Mouse (Mus musculus): ENCODE measurements around the gene Lysmd4.
"Not testable (repeated sequence)": the region's sequence is repeated elsewhere in the genome, so short reads cannot be mapped to it uniquely, and the experiment has no call there.

Gene Lysmd4

DNA sequence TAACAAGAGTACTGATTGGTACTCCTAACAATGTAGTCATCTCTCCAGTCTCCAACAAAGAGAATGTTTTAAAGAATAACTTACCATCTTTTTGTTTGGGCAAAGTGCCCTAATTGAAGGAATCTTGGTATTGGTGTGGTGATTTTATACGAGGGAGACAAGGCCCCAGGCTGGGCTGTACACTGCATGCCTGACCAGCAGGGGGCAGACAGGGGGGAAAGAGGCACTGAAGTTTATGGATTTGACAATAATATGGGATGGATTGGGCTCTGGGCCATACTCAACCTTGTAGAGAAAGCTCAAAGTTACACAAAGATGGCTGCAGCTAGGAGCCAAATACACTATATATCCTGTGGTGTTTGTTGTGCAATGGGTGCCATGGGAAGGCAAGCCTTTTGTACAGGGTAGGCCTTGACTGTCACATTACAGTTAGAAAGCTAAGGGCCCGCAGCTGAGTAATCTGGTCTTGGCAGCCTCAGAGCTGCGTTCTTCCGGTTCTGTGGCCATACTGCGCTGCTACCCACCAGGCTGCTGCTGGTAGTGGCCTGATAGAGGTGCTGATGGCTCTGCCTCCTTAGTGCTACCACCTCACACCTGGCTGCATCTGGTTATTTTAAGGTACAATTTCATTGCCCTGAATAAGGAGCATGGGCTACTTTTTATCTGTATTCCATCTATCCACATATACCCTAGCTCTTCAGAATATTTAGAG lies 6.7 kb downstream of the Lysmd4 start:
- in situ Hi-C loops (cut with MboI; ENCODE audit: low pct_unique_long_range_greater_than_20kb in 1 of 2, low sequenced_read_pairs in 2 of 2, unreplicated experiment in 1 of 2): no loop called here

DNA sequence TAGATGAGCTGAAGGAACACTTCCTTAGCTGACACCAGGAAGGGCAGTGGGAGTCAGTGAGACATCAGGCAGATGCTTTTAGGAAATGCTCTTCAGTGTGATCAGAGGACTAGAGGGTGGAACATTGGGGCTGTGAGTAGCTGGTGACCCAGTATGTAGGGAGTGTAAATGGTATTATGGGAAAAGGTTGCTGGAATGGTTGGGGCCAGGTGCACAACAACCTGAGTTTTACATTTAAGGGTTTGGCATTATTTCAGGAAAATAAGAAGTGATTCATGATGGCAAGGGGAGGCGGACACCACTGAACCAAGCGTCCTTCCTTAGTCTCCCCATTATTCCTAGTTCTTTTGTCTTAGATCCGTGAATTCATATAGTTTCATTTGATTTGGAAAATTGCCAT lies 7.4 kb downstream of the Lysmd4 start:
- in situ Hi-C loops (cut with MboI; ENCODE audit: low pct_unique_long_range_greater_than_20kb in 1 of 2, low sequenced_read_pairs in 2 of 2, unreplicated experiment in 1 of 2): loop anchor here in 1 of 2 experiments (10.0 kb wide), 1 partner anchor 405 kb away; no protein-coding TSS in a partner anchor

DNA sequence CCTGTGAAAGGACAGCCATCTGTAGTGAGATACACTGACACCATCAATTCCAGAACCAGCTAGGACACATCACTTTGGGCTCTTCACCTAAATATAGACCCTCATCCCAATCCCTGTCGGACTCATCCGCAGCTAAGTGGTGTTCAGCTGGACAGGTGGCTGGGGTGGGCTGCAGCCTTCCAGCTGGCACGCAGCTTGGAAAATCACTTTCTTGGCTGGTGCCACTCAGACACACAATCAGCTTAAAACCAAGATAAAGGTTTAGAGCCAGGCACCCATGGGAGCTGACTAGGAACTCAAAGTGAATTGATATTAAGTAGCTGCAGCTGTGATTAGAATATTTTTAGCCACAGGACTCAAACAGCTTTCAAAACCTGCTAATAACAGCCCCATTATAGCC lies 7.9 kb downstream of the Lysmd4 start:
- in situ Hi-C loops (cut with MboI; ENCODE audit: low pct_unique_long_range_greater_than_20kb in 1 of 2, low sequenced_read_pairs in 2 of 2, unreplicated experiment in 1 of 2): loop anchor here in 1 of 2 experiments (10.0 kb wide), 1 partner anchor 405 kb away; no protein-coding TSS in a partner anchor

DNA sequence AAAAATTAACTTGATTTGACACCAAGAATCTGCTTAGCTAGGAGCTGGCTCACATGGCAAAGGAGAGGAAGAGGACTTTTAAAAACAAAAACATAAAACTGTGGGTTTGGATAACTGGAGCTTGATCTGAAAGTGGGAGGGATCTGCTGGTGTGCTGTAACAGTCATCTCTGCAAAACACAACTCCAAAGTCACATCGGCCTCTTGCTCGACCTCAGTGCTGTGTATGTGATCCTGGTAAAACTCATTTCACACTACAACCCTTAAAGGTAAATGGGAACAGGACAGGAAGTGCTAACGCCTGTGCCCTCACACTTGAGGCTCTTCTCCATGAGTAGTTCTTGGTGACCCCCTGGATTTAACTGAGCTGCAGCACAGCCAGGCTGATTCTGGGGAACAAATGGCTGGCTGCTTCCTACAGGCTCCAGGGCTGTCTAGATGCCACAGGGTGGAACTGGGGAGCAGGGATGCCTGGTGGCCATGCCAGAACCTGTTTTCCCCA lies 8.3 kb downstream of the Lysmd4 start:
- in situ Hi-C loops (cut with MboI; ENCODE audit: low pct_unique_long_range_greater_than_20kb in 1 of 2, low sequenced_read_pairs in 2 of 2, unreplicated experiment in 1 of 2): loop anchor here in 1 of 2 experiments (10.0 kb wide), 1 partner anchor 404 kb away; no protein-coding TSS in a partner anchor

DNA sequence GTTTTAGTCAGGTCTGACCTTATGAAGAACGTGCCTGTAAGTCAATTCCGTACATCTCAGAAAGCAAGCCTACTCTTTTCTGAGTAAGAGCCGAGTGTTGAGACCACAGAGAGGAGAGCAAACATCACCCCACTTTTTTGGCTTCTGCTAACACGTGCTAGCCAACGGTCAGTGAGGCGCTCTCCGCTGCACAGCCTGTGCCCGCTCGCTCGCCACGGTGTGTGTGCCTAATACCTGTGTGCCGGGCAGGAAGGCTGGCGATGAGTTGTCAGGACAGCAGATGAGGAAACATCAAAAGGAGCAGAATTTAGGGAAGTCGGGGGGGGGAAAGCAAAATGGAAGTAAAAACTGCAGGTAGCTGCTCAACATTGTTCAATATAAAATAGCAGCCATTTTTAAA lies 10.2 kb downstream of the Lysmd4 start:
- in situ Hi-C loops (cut with MboI; ENCODE audit: low pct_unique_long_range_greater_than_20kb in 1 of 2, low sequenced_read_pairs in 2 of 2, unreplicated experiment in 1 of 2): loop anchor here in 1 of 2 experiments (10.0 kb wide), 1 partner anchor 402 kb away; no protein-coding TSS in a partner anchor

DNA sequence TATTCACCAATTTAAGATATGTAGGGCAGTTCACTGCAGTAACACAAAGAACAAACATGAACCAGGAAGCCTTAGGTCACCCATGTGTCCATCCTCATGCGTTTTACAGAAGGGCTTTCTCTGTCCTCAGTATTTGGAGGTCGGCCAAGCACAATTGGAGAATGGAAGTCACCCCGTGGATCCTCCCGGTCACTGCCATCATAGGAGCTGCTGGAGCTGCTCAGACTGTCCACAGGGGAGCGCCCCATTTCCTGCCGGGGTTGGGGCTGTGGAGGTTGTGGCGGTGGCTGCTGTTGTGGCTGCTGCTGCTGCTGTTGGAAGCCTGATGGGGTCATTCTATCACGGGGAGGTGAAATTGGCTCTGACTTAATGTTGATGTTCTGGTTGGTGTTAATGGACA lies 12.5 kb downstream of the Lysmd4 start:
- in situ Hi-C loops (cut with MboI; ENCODE audit: low pct_unique_long_range_greater_than_20kb in 1 of 2, low sequenced_read_pairs in 2 of 2, unreplicated experiment in 1 of 2): loop anchor here in 1 of 2 experiments (10.0 kb wide), 1 partner anchor 400 kb away; no protein-coding TSS in a partner anchor

DNA sequence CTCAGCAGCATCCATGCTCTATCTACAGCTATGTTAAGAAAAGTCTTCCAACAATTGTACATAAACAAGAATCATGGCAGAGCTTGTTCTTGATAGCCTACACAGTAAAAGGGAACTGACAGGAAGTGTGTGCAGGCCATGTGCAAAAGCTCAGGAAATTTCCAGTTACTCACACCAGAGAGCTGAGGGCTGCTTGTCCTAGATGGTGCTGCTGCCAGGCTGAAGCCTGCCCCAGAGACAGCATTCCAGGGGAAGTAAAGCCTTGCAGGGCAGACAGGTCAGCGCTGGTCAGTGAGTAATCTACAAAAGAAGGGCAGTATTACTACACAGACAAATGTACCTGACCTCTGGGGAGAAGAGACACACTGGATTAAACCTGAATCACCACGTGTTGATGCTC lies 14.0 kb downstream of the Lysmd4 start:
- in situ Hi-C loops (cut with MboI; ENCODE audit: low pct_unique_long_range_greater_than_20kb in 1 of 2, low sequenced_read_pairs in 2 of 2, unreplicated experiment in 1 of 2): loop anchor here in 1 of 2 experiments (10.0 kb wide), 1 partner anchor 398 kb away; no protein-coding TSS in a partner anchor

DNA sequence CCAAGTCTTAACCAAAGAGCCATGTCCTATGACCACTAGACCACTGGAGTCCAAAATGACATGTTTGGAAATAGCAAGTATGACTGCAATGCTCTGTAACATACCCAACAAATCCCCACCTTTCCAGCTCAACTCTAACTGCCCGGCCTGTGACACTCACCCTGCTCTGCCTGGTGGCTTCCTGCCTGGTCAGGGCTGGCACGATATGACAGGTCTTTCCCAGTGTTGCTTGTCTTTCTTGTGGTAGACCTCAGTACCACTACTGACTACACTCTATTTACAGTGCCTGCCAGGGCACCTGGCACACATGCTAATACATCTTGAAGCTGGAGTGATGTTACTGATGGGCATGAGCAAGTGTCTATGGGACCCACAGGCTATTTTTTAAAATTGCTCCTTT lies 15.4 kb downstream of the Lysmd4 start:
- in situ Hi-C loops (cut with MboI; ENCODE audit: low pct_unique_long_range_greater_than_20kb in 1 of 2, low sequenced_read_pairs in 2 of 2, unreplicated experiment in 1 of 2): loop anchor here in 1 of 2 experiments (10.0 kb wide), 1 partner anchor 397 kb away; no protein-coding TSS in a partner anchor

DNA sequence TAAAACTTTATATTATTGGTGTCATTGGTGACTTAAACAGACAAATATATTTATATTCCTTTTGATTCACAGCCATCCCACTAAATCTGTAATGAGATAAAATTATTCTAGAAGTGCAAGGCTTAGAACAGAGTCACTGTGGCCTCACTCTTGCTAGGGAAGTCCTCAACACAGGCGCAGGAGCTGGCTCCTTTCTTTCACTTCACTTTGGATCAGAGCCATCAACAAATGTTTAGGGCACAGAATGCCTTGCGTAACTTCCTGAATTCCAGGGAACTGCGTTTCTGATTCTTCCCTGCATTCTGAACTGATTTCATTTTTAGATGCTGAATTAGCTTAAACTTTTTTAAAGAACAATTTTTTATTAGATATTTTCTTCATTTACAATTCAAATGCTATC lies 19.6 kb downstream of the Lysmd4 start:
- in situ Hi-C loops (cut with MboI; ENCODE audit: low pct_unique_long_range_greater_than_20kb in 1 of 2, low sequenced_read_pairs in 2 of 2, unreplicated experiment in 1 of 2): loop anchor here in 1 of 2 experiments (10.0 kb wide), 1 partner anchor 393 kb away; no protein-coding TSS in a partner anchor

DNA sequence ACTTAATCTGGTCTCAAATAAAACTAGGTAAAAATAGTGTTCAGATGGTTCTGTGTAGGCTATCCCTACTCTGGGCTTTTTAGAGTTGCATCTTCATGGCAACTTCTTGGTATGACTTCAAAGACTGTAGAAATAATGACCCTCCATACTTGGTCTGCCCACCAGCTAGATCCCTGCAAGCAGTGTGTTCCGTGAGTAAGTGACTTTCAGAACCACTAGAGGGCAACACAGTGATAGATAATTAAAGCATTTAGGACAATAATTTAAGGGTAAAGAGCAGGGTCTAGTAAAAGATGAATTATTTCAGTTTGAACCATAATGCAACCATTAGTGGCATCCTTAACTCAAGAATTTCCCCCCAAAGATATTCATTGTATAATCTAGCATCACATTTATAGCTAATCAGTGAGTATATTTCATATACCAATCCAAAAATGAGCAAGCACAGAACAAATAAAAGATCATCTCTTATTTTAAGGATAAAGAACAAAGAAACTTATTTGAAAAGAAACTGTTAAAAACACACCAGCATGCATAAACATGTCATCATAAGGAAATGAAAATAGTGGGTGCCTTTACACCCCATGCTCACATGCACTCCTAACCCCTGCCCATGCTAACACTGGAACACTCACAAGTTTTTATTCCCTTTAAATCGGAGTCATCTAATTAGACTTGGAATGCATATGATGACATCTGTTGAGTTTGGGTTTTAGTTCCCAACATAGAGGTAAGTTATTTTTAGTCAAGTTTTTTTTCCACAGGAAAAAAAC lies 21.0 kb downstream of the Lysmd4 start:
- in situ Hi-C loops (cut with MboI; ENCODE audit: low pct_unique_long_range_greater_than_20kb in 1 of 2, low sequenced_read_pairs in 2 of 2, unreplicated experiment in 1 of 2): loop anchor here in 1 of 2 experiments (10.0 kb wide), 1 partner anchor 391 kb away; no protein-coding TSS in a partner anchor

DNA sequence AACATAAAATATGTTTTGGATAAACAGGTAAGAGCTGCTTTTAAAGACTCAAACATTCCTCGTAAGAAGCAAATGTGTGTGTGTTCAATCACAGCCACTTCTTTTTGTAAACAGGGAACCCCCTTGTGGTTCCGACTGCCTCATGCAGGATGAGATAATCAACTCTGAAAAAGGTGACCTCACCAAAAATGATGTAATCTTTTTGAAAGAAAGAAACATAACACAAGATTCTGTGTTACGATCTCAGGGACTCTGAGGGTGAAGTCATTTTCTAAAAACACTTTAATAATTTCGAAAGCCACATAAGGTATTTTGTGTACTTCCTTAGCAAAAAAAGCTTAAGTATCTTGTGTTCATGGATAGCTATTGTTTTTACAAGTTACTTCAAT lies 21.5 kb downstream of the Lysmd4 start:
- in situ Hi-C loops (cut with MboI; ENCODE audit: low pct_unique_long_range_greater_than_20kb in 1 of 2, low sequenced_read_pairs in 2 of 2, unreplicated experiment in 1 of 2): loop anchor here in 1 of 2 experiments (10.0 kb wide), 1 partner anchor 391 kb away; no protein-coding TSS in a partner anchor

DNA sequence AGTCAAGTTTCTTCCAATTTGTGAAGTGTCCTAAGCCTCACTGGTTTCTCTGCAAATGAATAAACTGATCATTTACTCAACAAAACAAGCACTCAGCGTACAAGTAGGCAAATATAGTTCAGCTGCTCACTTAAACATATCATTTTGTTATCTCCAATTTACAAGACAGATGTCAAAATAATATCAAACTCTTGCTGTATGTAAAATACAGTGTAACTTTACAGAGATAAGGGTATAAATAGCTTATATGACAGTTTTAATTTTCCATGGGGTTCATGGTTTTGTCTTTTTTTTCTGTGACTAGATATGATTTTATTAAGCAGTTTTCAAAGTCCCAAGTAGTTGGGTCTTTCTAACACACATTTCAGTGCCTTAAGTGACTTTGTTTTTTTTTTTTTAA lies 22.9 kb downstream of the Lysmd4 start:
- in situ Hi-C loops (cut with MboI; ENCODE audit: low pct_unique_long_range_greater_than_20kb in 1 of 2, low sequenced_read_pairs in 2 of 2, unreplicated experiment in 1 of 2): loop anchor here in 1 of 2 experiments (10.0 kb wide), 1 partner anchor 390 kb away; no protein-coding TSS in a partner anchor

DNA sequence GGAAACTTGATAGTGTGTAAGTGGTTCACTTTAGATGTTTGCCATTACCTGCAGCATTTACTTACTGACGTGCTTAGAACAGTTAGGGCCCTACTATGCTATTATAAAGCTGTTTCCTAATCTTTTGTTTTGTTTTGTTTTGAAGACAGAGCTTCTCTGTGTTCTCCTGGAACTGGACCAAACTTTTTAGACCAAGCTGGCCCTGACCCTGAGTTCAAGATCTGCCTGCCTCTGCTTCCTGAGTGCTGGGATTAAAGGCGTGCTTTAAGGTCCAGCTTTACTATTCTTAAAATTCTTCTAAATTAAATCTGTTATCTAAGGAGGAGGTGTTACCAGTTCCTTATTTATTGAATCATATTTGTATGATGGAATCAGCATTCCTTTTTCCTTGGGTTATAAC lies 23.7 kb downstream of the Lysmd4 start:
- in situ Hi-C loops (cut with MboI; ENCODE audit: low pct_unique_long_range_greater_than_20kb in 1 of 2, low sequenced_read_pairs in 2 of 2, unreplicated experiment in 1 of 2): loop anchor here in 1 of 2 experiments (10.0 kb wide), 1 partner anchor 389 kb away; no protein-coding TSS in a partner anchor

DNA sequence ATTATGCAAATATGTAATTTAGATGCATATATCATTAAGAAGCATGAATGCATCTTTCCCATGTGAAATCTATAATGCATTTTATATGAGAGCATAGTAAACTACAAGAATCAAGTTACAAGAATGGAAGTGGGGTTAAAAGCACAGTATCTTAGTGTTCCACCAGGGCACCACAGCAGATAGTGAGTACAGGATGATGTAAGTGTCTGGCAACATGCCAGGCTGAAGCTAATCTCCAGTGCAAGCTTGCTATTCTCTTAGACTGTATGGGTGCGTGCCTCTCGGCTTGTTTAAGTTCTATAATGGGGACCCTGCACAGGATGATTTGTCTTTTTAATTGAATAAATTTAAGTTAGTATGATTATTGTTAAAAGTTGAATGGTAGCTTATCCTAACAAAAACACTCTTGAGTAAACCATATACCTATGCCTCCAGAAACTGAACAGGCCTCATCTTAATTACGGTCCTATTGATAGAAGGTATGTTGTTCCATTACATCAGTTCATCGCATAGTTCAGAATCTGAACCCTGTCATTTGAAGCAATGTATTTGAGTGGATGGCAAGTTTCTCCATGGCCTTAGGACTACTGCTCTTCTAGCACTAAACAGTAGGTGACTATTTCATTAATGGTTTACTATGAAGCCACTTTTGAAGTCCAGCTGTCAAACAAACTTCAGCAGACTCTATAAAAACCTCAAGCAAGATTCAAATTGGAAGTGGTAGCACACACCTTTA lies 37.7 kb downstream of the Lysmd4 start:
- in situ Hi-C loops (cut with MboI; ENCODE audit: low pct_unique_long_range_greater_than_20kb in 1 of 2, low sequenced_read_pairs in 2 of 2, unreplicated experiment in 1 of 2): no loop called here

DNA sequence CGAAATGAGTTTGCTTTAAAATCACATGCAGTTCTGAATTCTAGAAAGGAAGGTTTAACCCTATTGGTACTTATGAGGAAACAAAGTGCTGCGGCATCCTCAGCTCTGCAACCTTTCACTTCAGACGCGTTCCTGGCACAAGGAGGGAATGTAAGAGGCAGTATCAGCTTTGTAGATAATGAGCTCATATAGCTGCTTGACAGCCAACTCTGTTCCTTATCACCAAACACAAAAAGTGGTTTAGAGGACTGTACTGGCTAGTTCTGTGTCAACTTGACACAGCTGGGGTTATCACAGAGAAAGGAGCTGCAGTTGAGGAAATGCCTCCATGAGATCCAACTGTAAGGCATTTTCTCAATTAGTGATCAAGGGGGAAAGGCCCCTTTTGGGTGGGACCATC lies 48.1 kb downstream of the Lysmd4 start:
- in situ Hi-C loops (cut with MboI; ENCODE audit: low pct_unique_long_range_greater_than_20kb in 1 of 2, low sequenced_read_pairs in 2 of 2, unreplicated experiment in 1 of 2): not testable (repeated sequence)

DNA sequence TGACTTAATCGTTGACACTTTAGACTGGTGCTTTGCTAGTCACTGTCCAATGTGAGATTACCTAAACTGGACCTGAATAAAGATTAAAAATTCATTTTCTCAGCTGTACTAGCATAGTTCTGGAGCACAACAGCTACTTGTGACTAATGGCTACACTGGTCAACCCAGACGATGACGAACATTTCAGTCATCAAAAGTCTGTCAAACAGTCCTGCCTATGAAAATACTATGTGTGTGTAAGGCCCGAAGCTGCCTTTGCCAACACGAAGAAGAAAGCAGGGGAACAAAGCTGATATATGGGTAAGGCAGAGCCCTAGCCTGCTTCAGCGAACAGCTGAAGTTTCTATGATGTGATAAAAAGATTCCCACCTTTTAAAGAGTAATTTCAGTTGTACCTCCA lies 61.2 kb downstream of the Lysmd4 start:
- in situ Hi-C loops (cut with MboI; ENCODE audit: low pct_unique_long_range_greater_than_20kb in 1 of 2, low sequenced_read_pairs in 2 of 2, unreplicated experiment in 1 of 2): no loop called here

DNA sequence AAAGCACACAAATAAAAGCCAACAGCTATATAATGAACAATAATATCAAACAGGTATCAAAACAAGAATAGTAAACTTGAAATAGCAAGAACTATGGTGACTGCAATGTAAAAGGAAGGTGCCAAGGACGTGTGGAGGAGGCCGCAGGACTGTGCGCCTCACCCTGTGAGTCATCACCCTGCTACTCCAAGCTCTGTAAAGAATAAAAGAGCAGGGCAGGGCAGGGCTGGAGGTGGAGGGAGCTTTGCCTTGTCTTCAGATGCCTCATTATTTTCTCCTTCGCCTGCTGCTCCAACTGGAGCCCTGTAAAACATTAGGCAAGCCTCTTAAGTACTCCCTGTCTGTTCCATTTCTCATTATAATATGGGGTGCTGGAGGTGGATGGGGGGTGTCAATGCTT lies 65.1 kb downstream of the Lysmd4 start:
- in situ Hi-C loops (cut with MboI; ENCODE audit: low pct_unique_long_range_greater_than_20kb in 1 of 2, low sequenced_read_pairs in 2 of 2, unreplicated experiment in 1 of 2): no loop called here

DNA sequence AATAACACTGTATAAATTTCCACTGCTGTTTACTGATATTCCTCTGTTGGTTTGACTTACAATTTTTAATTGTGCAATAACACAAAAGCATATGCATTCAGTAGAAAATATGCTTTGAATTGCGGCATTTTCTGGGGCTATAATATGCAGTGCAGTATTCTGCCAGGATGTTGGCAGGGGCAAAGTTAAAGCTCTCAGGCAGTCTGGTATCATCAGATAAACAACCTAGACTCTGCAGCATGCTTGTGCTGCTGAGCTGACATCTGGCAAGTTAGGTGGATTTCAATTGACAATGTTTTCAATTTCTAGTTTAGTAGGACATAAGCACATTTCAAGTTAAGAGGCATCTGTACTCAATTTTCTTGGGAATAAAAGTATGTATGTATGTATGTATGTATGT lies 69.0 kb downstream of the Lysmd4 start:
- in situ Hi-C loops (cut with MboI; ENCODE audit: low pct_unique_long_range_greater_than_20kb in 1 of 2, low sequenced_read_pairs in 2 of 2, unreplicated experiment in 1 of 2): no loop called here

Data from mouse embryonic stem cell (cell line).